Mouse (Mus musculus): ENCODE results near the gene Six4. TPM values are rescaled to one million over a fixed set of nuclear protein-coding genes. Genes with fewer than 3 reads are reported as not detected.

The Six4 gene
- 0.82 TPM for polyA plus RNA-seq (2014; fragmentation: Illumina TruSeq; extraction: RNeasy Lipid Tissue Mini Kit (QIAGEN cat#74804); ENCODE audit: low read depth, low replicate concordance)

GRCm38 (mm10) chr12:73113196-73113595 is at the start of gene Six4:
Gene Six4, minus strand, starts transcription at chr12:73113456.

GRCm38 (mm10) chr12:73123093-73124041 is 10.1 kb upstream of the Six4 start, which contains the start of gene Mnat1:
Gene Mnat1, plus strand, starts transcription at chr12:73123717.

GRCm38 (mm10) chr12:73053668-73054241 is 59.5 kb downstream of the Six4 start, which contains the start of gene Six1:
Gene Six1, minus strand, starts transcription at chr12:73053887.

Other genes with a start within 250 kb of the Six4 start
- not detected for gene Six6, start 173.6 kb downstream of the Six4 start, polyA plus RNA-seq (2014; fragmentation: Illumina TruSeq; extraction: RNeasy Lipid Tissue Mini Kit (QIAGEN cat#74804); ENCODE audit: low read depth, low replicate concordance)
- gene 4930447C04Rik, start 172.7 kb downstream of the Six4 start, polyA plus RNA-seq (2014; fragmentation: Illumina TruSeq; extraction: RNeasy Lipid Tissue Mini Kit (QIAGEN cat#74804); ENCODE audit: low read depth, low replicate concordance) = 0.41 TPM
- 2.7 TPM for gene Six1, start 59.6 kb downstream of the Six4 start, polyA plus RNA-seq (2014; fragmentation: Illumina TruSeq; extraction: RNeasy Lipid Tissue Mini Kit (QIAGEN cat#74804); ENCODE audit: low read depth, low replicate concordance)
- gene Mnat1, start 10.3 kb upstream of the Six4 start, polyA plus RNA-seq (2014; fragmentation: Illumina TruSeq; extraction: RNeasy Lipid Tissue Mini Kit (QIAGEN cat#74804); ENCODE audit: low read depth, low replicate concordance) = 17.2 TPM
- gene Trmt5, start 173.3 kb upstream of the Six4 start, polyA plus RNA-seq (2014; fragmentation: Illumina TruSeq; extraction: RNeasy Lipid Tissue Mini Kit (QIAGEN cat#74804); ENCODE audit: low read depth, low replicate concordance) = 30.3 TPM
- gene Slc38a6, start 173.3 kb upstream of the Six4 start, polyA plus RNA-seq (2014; fragmentation: Illumina TruSeq; extraction: RNeasy Lipid Tissue Mini Kit (QIAGEN cat#74804); ENCODE audit: low read depth, low replicate concordance) = 8.4 TPM

Measured in adrenal gland, adult 10 weeks (tissue).